Comparison of ENCODE assay signal across 31 mouse cellular contexts in genomic region chr16:25597435-25597834, GRCm38 (mm10).
"Had no signal": no experiment of that assay in that cellular context is flagged by ENCODE, and none has a peak within 500 bp of the region (broad histone marks: within the 10 kb centered on the region; RNA-seq: fewer than 3 reads in every experiment).

No protein-coding gene starts in this region.

- H3K4me3 ChIP-seq: left cerebral cortex, adult 2 months; limb, embryonic 10.5 days; limb, embryonic 12.5 days; limb, embryonic 13.5 days; limb, embryonic 15.5 days; liver, embryonic 12.5 days; liver, embryonic 13.5 days; liver, embryonic 15.5 days; lung, embryonic 15.5 days; megakaryocyte, embryonic 14.5 days; midbrain, embryonic 10.5 days; midbrain, embryonic 12.5 days; midbrain, embryonic 13.5 days; midbrain, embryonic 15.5 days; myocyte had no signal

- ATAC-seq: liver, embryonic 12.5 days; lung, postnatal 0 days; midbrain, embryonic 13.5 days; midbrain, embryonic 15.5 days; midbrain, embryonic 16.5 days had no signal

- H3K36me3 ChIP-seq: limb, embryonic 10.5 days; limb, embryonic 12.5 days; limb, embryonic 13.5 days; limb, embryonic 15.5 days; liver, embryonic 12.5 days; liver, embryonic 13.5 days; liver, embryonic 15.5 days; lung, embryonic 15.5 days; midbrain, embryonic 10.5 days; midbrain, embryonic 12.5 days; midbrain, embryonic 13.5 days; midbrain, embryonic 15.5 days had no signal

- H3K9ac ChIP-seq: limb, embryonic 12.5 days; limb, embryonic 13.5 days; limb, embryonic 15.5 days; liver, embryonic 12.5 days; liver, embryonic 13.5 days; liver, embryonic 14.5 days; liver, embryonic 15.5 days; lung, embryonic 14.5 days; lung, embryonic 15.5 days; midbrain, embryonic 12.5 days; midbrain, embryonic 13.5 days; midbrain, embryonic 15.5 days had no signal

- H3K4me2 ChIP-seq: limb, embryonic 12.5 days; limb, embryonic 13.5 days; limb, embryonic 15.5 days; liver, embryonic 11.5 days; liver, embryonic 12.5 days; liver, embryonic 13.5 days; liver, embryonic 15.5 days; lung, embryonic 14.5 days; lung, embryonic 15.5 days; midbrain, embryonic 11.5 days; midbrain, embryonic 12.5 days; midbrain, embryonic 13.5 days; midbrain, embryonic 15.5 days had no signal

- H3K4me1 ChIP-seq: limb, embryonic 10.5 days; limb, embryonic 12.5 days; limb, embryonic 13.5 days; limb, embryonic 15.5 days; liver, embryonic 12.5 days; liver, embryonic 13.5 days; liver, embryonic 15.5 days; lung, embryonic 15.5 days; megakaryocyte, embryonic 14.5 days; midbrain, embryonic 10.5 days; midbrain, embryonic 12.5 days; midbrain, embryonic 13.5 days; midbrain, embryonic 15.5 days had no signal

- H3K27ac ChIP-seq: left cerebral cortex, adult 2 months; limb, embryonic 10.5 days; limb, embryonic 12.5 days; limb, embryonic 13.5 days; limb, embryonic 15.5 days; liver, embryonic 12.5 days; liver, embryonic 13.5 days; liver, embryonic 14.5 days; liver, embryonic 15.5 days; lung, embryonic 15.5 days; macrophage; midbrain, embryonic 10.5 days; midbrain, embryonic 12.5 days; midbrain, embryonic 13.5 days; midbrain, embryonic 15.5 days had no signal

- DNase-seq: left cerebral cortex, postnatal 4 days; liver; liver, embryonic 13.5 days; lung, adult 18-20 months; lung, adult 2 months; lung, embryonic 14.5 days; lung, postnatal 10 days; lung, postnatal 14 days; lung, postnatal 36 days; lung, postnatal 4 days; midbrain, embryonic 14.5 days had no signal

- H3K9me3 ChIP-seq: limb, embryonic 10.5 days; limb, embryonic 12.5 days; limb, embryonic 13.5 days; limb, embryonic 15.5 days; liver, embryonic 12.5 days; liver, embryonic 13.5 days; liver, embryonic 15.5 days; lung, embryonic 15.5 days; megakaryocyte, embryonic 14.5 days; midbrain, embryonic 10.5 days; midbrain, embryonic 12.5 days; midbrain, embryonic 13.5 days; midbrain, embryonic 15.5 days had no signal

- H3K27me3 ChIP-seq: limb, embryonic 12.5 days; limb, embryonic 13.5 days; limb, embryonic 15.5 days; liver, embryonic 12.5 days; liver, embryonic 13.5 days; liver, embryonic 15.5 days; lung, embryonic 15.5 days; megakaryocyte, embryonic 14.5 days; midbrain, embryonic 12.5 days; midbrain, embryonic 13.5 days; midbrain, embryonic 15.5 days had no signal
